10 mouse cellular contexts compared by ENCODE assay signal in genomic region chr3:130181591-130181980, GRCm38 (mm10). TPM values are rescaled to one million over a fixed set of nuclear protein-coding genes. Genes with fewer than 3 reads are reported as not detected.
DNase-seq lines count a peak whose midpoint lies in the region; ATAC-seq and TF ChIP-seq lines count a peak whose summit lies in the region.
"Had no signal": no experiment of that assay in that cellular context is flagged by ENCODE, and none has a peak within 500 bp of the region (broad histone marks: within the 10 kb centered on the region; RNA-seq: fewer than 3 reads in every experiment).

No protein-coding gene starts in this region.

- no peak for TF ChIP-seq CTCF in layer of hippocampus, adult 2 months (conservative IDR thresholded peaks at IDR 0.05)
- TF ChIP-seq CTCF in embryonic fibroblast, embryonic 13.5 days (IDR thresholded peaks at IDR 0.05; ENCODE audit: borderline replicate concordance, insufficient read depth, low read length), result no peak

- no peaks in the 10 kb centered on the region for H3K36me3 ChIP-seq in intestine, embryonic 16.5 days (ENCODE audit: control insufficient read depth, insufficient read depth, low read length)
- H3K36me3 ChIP-seq in neural tube, embryonic 12.5 days, result no peaks in the 10 kb centered on the region

- H3K27ac ChIP-seq in layer of hippocampus, adult 2 months, result peak overlapping the region; percentile 88
- no peak overlapping the region for H3K27ac ChIP-seq in embryonic fibroblast, embryonic 13.5 days (ENCODE audit: insufficient read depth, low read length)
- no peak overlapping the region for H3K27ac ChIP-seq in intestine, embryonic 16.5 days (ENCODE audit: low read length)
- H3K27ac ChIP-seq in neural tube, embryonic 12.5 days, result no peak overlapping the region

- no peaks in the 10 kb centered on the region for H3K9me3 ChIP-seq in intestine, embryonic 16.5 days (ENCODE audit: control insufficient read depth, low read length)
- H3K9me3 ChIP-seq in neural tube, embryonic 12.5 days, result no peaks in the 10 kb centered on the region

- peak overlapping the region; percentile 100 for H3K4me2 ChIP-seq in intestine, embryonic 16.5 days (ENCODE audit: low read depth, low read length)
- H3K4me2 ChIP-seq in neural tube, embryonic 12.5 days (replicated peaks), result peak overlapping the region; percentile 94

- DNase-seq in layer of hippocampus, adult 2 months (ENCODE audit: low spot score in 2 of 2), result no peak
- DNase-seq in layer of hippocampus, postnatal 10 days (ENCODE audit: low spot score in 2 of 2), result no peak
- no peak for DNase-seq in left cerebral cortex, adult 18-20 months (ENCODE audit: low spot score in 2 of 2)
- DNase-seq in left cerebral cortex, postnatal 10 days (ENCODE audit: extremely low spot score in 1 of 2, low spot score in 2 of 2), result no peak
- DNase-seq in spleen, postnatal 14 days (ENCODE audit: low spot score in 2 of 2), result no peak
- DNase-seq: kidney, adult 8-10 months had no signal

- no peaks in the 10 kb centered on the region for H3K27me3 ChIP-seq in intestine, embryonic 16.5 days (replicated peaks; ENCODE audit: control insufficient read depth, insufficient read depth, low read length)
- peaks cover 11% of the 10 kb centered on the region for H3K27me3 ChIP-seq in neural tube, embryonic 12.5 days (replicated peaks)

- 18% methylated on average over 8 of the region's 8 CpGs for WGBS in intestine, embryonic 16.5 days
- WGBS in neural tube, embryonic 12.5 days, result 18% methylated on average over 8 of the region's 8 CpGs

- peak overlapping the region; percentile 67 for H3K4me3 ChIP-seq in layer of hippocampus, adult 2 months
- H3K4me3 ChIP-seq in embryonic fibroblast, embryonic 13.5 days (ENCODE audit: insufficient read depth, low read length), result 0 out of 2 replicates have a peak overlapping the region, but pooled peaks have one; percentile 57
- H3K4me3 ChIP-seq in intestine, embryonic 16.5 days (ENCODE audit: low read length), result peak overlapping the region; percentile 66
- H3K4me3 ChIP-seq in neural tube, embryonic 12.5 days, result peak overlapping the region; percentile 53

- TF ChIP-seq POLR2A in embryonic fibroblast, embryonic 13.5 days (IDR thresholded peaks at IDR 0.05; ENCODE audit: low read depth, low read length), result no peak

- ATAC-seq in intestine, embryonic 16.5 days, result no peak
- no peak for ATAC-seq in neural tube, embryonic 12.5 days (ENCODE audit: low FRiP score, low read depth)

- intact Hi-C loops in left cerebral cortex, postnatal 10 days (cut with DNase I), result loop anchor here (5.0 kb wide), 3 partner anchors 84 to 511 kb away; no protein-coding TSS in a partner anchor

- H3K4me1 ChIP-seq in embryonic fibroblast, embryonic 13.5 days (ENCODE audit: control insufficient read depth, insufficient read depth, low read length), result no peaks in the 10 kb centered on the region
- no peaks in the 10 kb centered on the region for H3K4me1 ChIP-seq in intestine, embryonic 16.5 days (ENCODE audit: control insufficient read depth, insufficient read depth, low read length)
- peaks cover 10% of the 10 kb centered on the region; the same call in 1 of the 2 replicates for H3K4me1 ChIP-seq in neural tube, embryonic 12.5 days

- peak overlapping the region; percentile 64; the same call in 1 of the 2 replicates for H3K9ac ChIP-seq in intestine, embryonic 16.5 days (ENCODE audit: low read depth, low read length)
- peak overlapping the region; percentile 54; the same call in 1 of the 2 replicates for H3K9ac ChIP-seq in neural tube, embryonic 12.5 days

RNA-seq across cellular contexts. Expression of gene Col25a1, which starts 50.3 kb away (rescaled TPM):
- total RNA-seq in layer of hippocampus, adult 2 months (2021), result 10 to 100 TPM; 75.1 to 77.8 TPM
- 10 to 100 TPM; 41.0 to 41.6 TPM for total RNA-seq in layer of hippocampus, postnatal 10 days (2021)
- 0.62 and 5.0 TPM in 2 replicates for polyA plus RNA-seq in embryonic fibroblast, embryonic 13.5 days (2011; ENCODE audit: insufficient read length, low read depth, missing spikeins)
- 1.3 and 1.4 TPM in 2 replicates for polyA plus RNA-seq in intestine, embryonic 16.5 days (2015; fragmentation: Nextera tagmentation; extraction: Ambion mirVana)
- polyA plus RNA-seq in neural tube, embryonic 12.5 days (2016; fragmentation: Nextera tagmentation; extraction: Ambion mirVana), result 5.4 and 6.2 TPM in 2 replicates
- total RNA-seq in left cerebral cortex, adult 18-20 months (2021), result 10 to 100 TPM; 39.5 to 41.4 TPM
- 10 to 100 TPM; 22.5 to 26.5 TPM for total RNA-seq in left cerebral cortex, postnatal 10 days (2021)
- total RNA-seq: neutrophil, adult 5-6 weeks had no signal
